Mouse (Mus musculus) adipocyte (in vitro differentiated cells): ENCODE measurements around the gene Rundc3b.
A peak's percentile ranks its signal among the peaks of the same experiment; 100 is the strongest.

Experiments used
- DNase-seq: peaks from one replicate; pipeline ENCODE4 v3.0.0-alpha.2; 2016; ENCODE audit warnings: low spot score

Gene Rundc3b

DNA sequence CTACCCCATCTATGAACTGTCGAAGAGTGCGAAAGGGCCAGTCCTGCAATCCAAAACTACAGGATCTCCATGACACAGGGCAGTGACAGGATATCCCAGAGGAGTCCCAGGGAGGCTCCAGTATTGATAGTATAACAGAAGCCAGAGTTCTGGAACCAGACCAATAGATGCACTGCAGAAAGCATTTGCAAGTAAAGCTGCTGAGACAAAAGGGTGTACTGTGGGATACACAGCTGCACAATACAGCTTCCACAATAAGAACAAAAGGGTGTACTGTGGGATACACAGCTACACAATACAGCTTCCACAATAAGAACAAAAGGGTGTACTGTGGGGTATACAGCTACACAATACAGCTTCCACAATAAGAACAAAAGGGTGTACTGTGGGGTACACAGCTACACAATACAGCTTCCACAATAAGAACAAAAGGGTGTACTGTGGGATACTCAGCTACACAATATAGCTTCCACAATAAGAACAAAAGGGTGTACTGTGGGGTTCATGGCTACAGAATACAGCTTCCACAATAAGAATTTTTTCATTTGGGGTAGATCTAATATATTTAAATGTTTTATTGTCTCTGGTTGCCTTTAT, 134.0 kb downstream of the Rundc3b start:
- no peak for DNase-seq

GRCm38 (mm10) chr5:8487989-8488700, 134.6 kb downstream of the Rundc3b start:
- no peak for DNase-seq

- DNase-seq, result peak; percentile 67
Measured at GRCm38 (mm10) chr5:8456561-8456960, 166.2 kb downstream of the Rundc3b start.

GRCm38 (mm10) chr5:8455565-8455964, 167.2 kb downstream of the Rundc3b start:
- no peak for DNase-seq
